Mouse (Mus musculus): Measurements from ENCODE around the gene Kcnh1. TPM values are rescaled to one million over a fixed set of nuclear protein-coding genes. Genes with fewer than 3 reads are reported as not detected.

Kcnh1 gene
- polyA plus RNA-seq, 1 experiment = 0.01 TPM

GRCm38 (mm10) chr1:192207956-192208355 lies 17.4 kb downstream of the Kcnh1 start:
- TF ChIP-seq CEBPB (IDR thresholded peaks at IDR 0.05; ENCODE audit: insufficient read depth, poor library complexity, severe bottlenecking) (no peak), MYOG (IDR thresholded peaks at IDR 0.05; ENCODE audit: control insufficient read depth in 1 of 3, insufficient read depth in 1 of 3, insufficient read length in 2 of 3, low read depth in 2 of 3) (no peak), MYOD1 (IDR thresholded peaks at IDR 0.05; ENCODE audit: control insufficient read depth in 1 of 3, insufficient read length in 2 of 3, low read depth in 2 of 3) (no peak), POLR2AphosphoS2 (IDR thresholded peaks at IDR 0.05; ENCODE audit: insufficient read length, low read depth) (no peak), POLR2A (IDR thresholded peaks at IDR 0.05; ENCODE audit: insufficient read length, low read depth) (no peak), TCF12 (IDR thresholded peaks at IDR 0.05; ENCODE audit: insufficient read depth, poor library complexity, severe bottlenecking) (no peak), TCF3 (IDR thresholded peaks at IDR 0.05; ENCODE audit: insufficient read length, low read depth) (no peak), USF1 (IDR thresholded peaks at IDR 0.05; ENCODE audit: low read depth) (no peak), E2F4 (IDR thresholded peaks at IDR 0.05; ENCODE audit: insufficient read depth) (no peak), SRF (IDR thresholded peaks at IDR 0.05; ENCODE audit: control insufficient read depth, insufficient read length, low read depth) (no peak), REST (IDR thresholded peaks at IDR 0.05; ENCODE audit: insufficient read depth, insufficient read length) (no peak), MAX (IDR thresholded peaks at IDR 0.05; ENCODE audit: low read depth) (no peak)
- no peak overlapping the region for H3K4me3 ChIP-seq

GRCm38 (mm10) chr1:192212448-192212847 lies 21.9 kb downstream of the Kcnh1 start:
- Histone ChIP-seq H3K27me3 (ENCODE audit: control insufficient read depth, insufficient read depth, insufficient read length) (no peaks in the 10 kb centered on the region), H3K79me2 (ENCODE audit: control insufficient read depth, insufficient read depth) (no peaks in the 10 kb centered on the region), H3K4me3 (no peak overlapping the region), H3K4me2 (ENCODE audit: low read depth) (no peak overlapping the region), H3ac (ENCODE audit: control insufficient read depth, insufficient read length) (no peak overlapping the region), H3K36me3 (ENCODE audit: control insufficient read depth, insufficient read depth) (no peaks in the 10 kb centered on the region)
- TF ChIP-seq POLR2A (IDR thresholded peaks at IDR 0.05; ENCODE audit: insufficient read length, low read depth) = no peak
- no peak for TF ChIP-seq POLR2AphosphoS2 (IDR thresholded peaks at IDR 0.05; ENCODE audit: insufficient read length, low read depth)
- no peak for TF ChIP-seq MYOG (IDR thresholded peaks at IDR 0.05; ENCODE audit: control insufficient read depth in 1 of 3, insufficient read depth in 1 of 3, insufficient read length in 2 of 3, low read depth in 2 of 3)
- TF ChIP-seq TCF3 (IDR thresholded peaks at IDR 0.05; ENCODE audit: insufficient read length, low read depth) = no peak
- TF ChIP-seq MYOD1 (IDR thresholded peaks at IDR 0.05; ENCODE audit: control insufficient read depth in 1 of 3, insufficient read length in 2 of 3, low read depth in 2 of 3) = no peak
- no peak for TF ChIP-seq SRF (IDR thresholded peaks at IDR 0.05; ENCODE audit: control insufficient read depth, insufficient read length, low read depth)
- TF ChIP-seq TCF12 (IDR thresholded peaks at IDR 0.05; ENCODE audit: insufficient read depth, poor library complexity, severe bottlenecking) = no peak
- TF ChIP-seq CEBPB (IDR thresholded peaks at IDR 0.05; ENCODE audit: insufficient read depth, poor library complexity, severe bottlenecking) = no peak
- no peak for TF ChIP-seq E2F4 (IDR thresholded peaks at IDR 0.05; ENCODE audit: insufficient read depth)
- no peak for TF ChIP-seq USF1 (IDR thresholded peaks at IDR 0.05; ENCODE audit: low read depth)
- no peak for TF ChIP-seq REST (IDR thresholded peaks at IDR 0.05; ENCODE audit: insufficient read depth, insufficient read length)
- TF ChIP-seq MAX (IDR thresholded peaks at IDR 0.05; ENCODE audit: low read depth) = no peak

More at GRCm38 (mm10) chr1:192207956-192208355, 17.4 kb downstream of the Kcnh1 start:
- Histone ChIP-seq H3K4me2 (ENCODE audit: low read depth) (no peak overlapping the region), H3K27me3 (ENCODE audit: control insufficient read depth, insufficient read depth, insufficient read length) (no peaks in the 10 kb centered on the region), H3ac (ENCODE audit: control insufficient read depth, insufficient read length) (no peak overlapping the region), H3K79me2 (ENCODE audit: control insufficient read depth, insufficient read depth) (no peaks in the 10 kb centered on the region), H3K36me3 (ENCODE audit: control insufficient read depth, insufficient read depth) (no peaks in the 10 kb centered on the region)

DNA sequence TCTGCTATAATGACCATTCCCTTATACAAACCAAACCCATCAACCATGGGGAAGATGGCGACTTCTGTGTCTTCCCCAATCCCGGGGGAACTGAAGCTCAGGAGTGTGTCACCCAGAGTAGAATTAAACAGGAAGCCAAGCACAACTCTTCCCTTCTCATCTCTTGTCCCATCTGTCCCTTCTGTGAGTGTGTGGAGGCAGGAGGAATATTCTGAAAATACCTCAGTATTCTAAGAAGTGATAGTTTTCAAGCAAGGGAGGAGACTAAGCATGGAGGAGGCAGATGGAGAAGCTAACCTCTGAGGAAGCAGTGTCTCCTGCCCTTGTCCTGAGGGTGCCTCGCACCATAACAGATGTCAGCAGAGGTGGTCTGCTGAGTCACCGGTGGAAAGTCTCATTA lies 24.1 kb downstream of the Kcnh1 start:
- no peak for TF ChIP-seq SRF (IDR thresholded peaks at IDR 0.05; ENCODE audit: control insufficient read depth, insufficient read length, low read depth)
- no peak for TF ChIP-seq E2F4 (IDR thresholded peaks at IDR 0.05; ENCODE audit: insufficient read depth)
- no peak for TF ChIP-seq POLR2A (IDR thresholded peaks at IDR 0.05; ENCODE audit: insufficient read length, low read depth)

GRCm38 (mm10) chr1:192220156-192220555 lies 29.6 kb downstream of the Kcnh1 start:
- no peak overlapping the region for H3K4me3 ChIP-seq
- H3K79me2 ChIP-seq (ENCODE audit: control insufficient read depth, insufficient read depth) = no peaks in the 10 kb centered on the region
- H3ac ChIP-seq (ENCODE audit: control insufficient read depth, insufficient read length) = no peak overlapping the region
- no peak overlapping the region for H3K4me2 ChIP-seq (ENCODE audit: low read depth)
- no peak for TF ChIP-seq MYOD1 (IDR thresholded peaks at IDR 0.05; ENCODE audit: control insufficient read depth in 1 of 3, insufficient read length in 2 of 3, low read depth in 2 of 3)
- TF ChIP-seq POLR2AphosphoS2 (IDR thresholded peaks at IDR 0.05; ENCODE audit: insufficient read length, low read depth) = no peak
- no peak for TF ChIP-seq REST (IDR thresholded peaks at IDR 0.05; ENCODE audit: insufficient read depth, insufficient read length)
- no peak for TF ChIP-seq CEBPB (IDR thresholded peaks at IDR 0.05; ENCODE audit: insufficient read depth, poor library complexity, severe bottlenecking)
- TF ChIP-seq TCF12 (IDR thresholded peaks at IDR 0.05; ENCODE audit: insufficient read depth, poor library complexity, severe bottlenecking) = no peak
- no peak for TF ChIP-seq SRF (IDR thresholded peaks at IDR 0.05; ENCODE audit: control insufficient read depth, insufficient read length, low read depth)
- TF ChIP-seq USF1 (IDR thresholded peaks at IDR 0.05; ENCODE audit: low read depth) = no peak
- TF ChIP-seq MYOG (IDR thresholded peaks at IDR 0.05; ENCODE audit: control insufficient read depth in 1 of 3, insufficient read depth in 1 of 3, insufficient read length in 2 of 3, low read depth in 2 of 3) = no peak
- TF ChIP-seq POLR2A (IDR thresholded peaks at IDR 0.05; ENCODE audit: insufficient read length, low read depth) = no peak
- H3K27me3 ChIP-seq (ENCODE audit: control insufficient read depth, insufficient read depth, insufficient read length) = no peaks in the 10 kb centered on the region
- H3K36me3 ChIP-seq (ENCODE audit: control insufficient read depth, insufficient read depth) = no peaks in the 10 kb centered on the region

More for the DNA sequence above, 24.1 kb downstream of the Kcnh1 start:
- Histone ChIP-seq H3K79me2 (ENCODE audit: control insufficient read depth, insufficient read depth) (no peaks in the 10 kb centered on the region), H3K36me3 (ENCODE audit: control insufficient read depth, insufficient read depth) (no peaks in the 10 kb centered on the region), H3K4me2 (ENCODE audit: low read depth) (no peak overlapping the region), H3ac (ENCODE audit: control insufficient read depth, insufficient read length) (no peak overlapping the region), H3K4me3 (no peak overlapping the region), H3K27me3 (ENCODE audit: control insufficient read depth, insufficient read depth, insufficient read length) (no peaks in the 10 kb centered on the region)

- no peak overlapping the region for H3K4me2 ChIP-seq (ENCODE audit: low read depth)
- H3K4me3 ChIP-seq = no peak overlapping the region
- H3K79me2 ChIP-seq (ENCODE audit: control insufficient read depth, insufficient read depth) = no peaks in the 10 kb centered on the region
- TF ChIP-seq MYOG (IDR thresholded peaks at IDR 0.05; ENCODE audit: control insufficient read depth in 1 of 3, insufficient read depth in 1 of 3, insufficient read length in 2 of 3, low read depth in 2 of 3) (no peak), USF1 (IDR thresholded peaks at IDR 0.05; ENCODE audit: low read depth) (no peak)
- H3K27me3 ChIP-seq (ENCODE audit: control insufficient read depth, insufficient read depth, insufficient read length) = no peaks in the 10 kb centered on the region
- H3K36me3 ChIP-seq (ENCODE audit: control insufficient read depth, insufficient read depth) = no peaks in the 10 kb centered on the region
- no peak overlapping the region for H3ac ChIP-seq (ENCODE audit: control insufficient read depth, insufficient read length)
These were observed 33.6 kb downstream of the Kcnh1 start for GRCm38 (mm10) chr1:192224161-192224560.
